Mouse (Mus musculus) retina, postnatal 1 day (tissue): ENCODE results near the gene Tead2.

ENCODE experiments used
- DNase-seq: peaks from one replicate; pipeline ENCODE4 v3.0.0-alpha.2; 2012

Gene Tead2

GRCm38 (mm10) chr7:45263006-45263607, 47.6 kb downstream of the Tead2 start:
- DNase-seq: no peak

- no peak for DNase-seq
Measured at GRCm38 (mm10) chr7:45264348-45264747, 48.8 kb downstream of the Tead2 start.

GRCm38 (mm10) chr7:45265518-45265917, 50.0 kb downstream of the Tead2 start:
- DNase-seq: no peak

GRCm38 (mm10) chr7:45272786-45273412, 57.3 kb downstream of the Tead2 start:
- no peak for DNase-seq

- DNase-seq: no peak
Measured at GRCm38 (mm10) chr7:45273672-45274071, 58.1 kb downstream of the Tead2 start.

GRCm38 (mm10) chr7:45277136-45277760, 61.7 kb downstream of the Tead2 start, which contains the start of gene Slc6a21:
Slc6a21 (plus strand) TSS chr7:45277513.
- peak; percentile 70 for DNase-seq
